Mouse (Mus musculus): ENCODE measurements at regions not wholly inside any gene's neighbourhood (a gene's known extent, or its start where the extent isn't known, plus 50 kb on each side); places are given as distances from the start of the nearest gene placed in this dataset.

- Histone ChIP-seq H3K4me1 (0 out of 2 replicates have a peak, but pooled peaks cover 5% of the 10 kb centered on the region), H3K36me3 (no peaks in the 10 kb centered on the region), H3K4me3 (no peak overlapping the region), H3K27ac (replicated peaks) (no peak overlapping the region), H3K4me2 (no peak overlapping the region), H3K9ac (no peak overlapping the region), H3K9me3 (no peaks in the 10 kb centered on the region), H3K27me3 (replicated peaks) (no peaks in the 10 kb centered on the region)
- no peak for ATAC-seq (ENCODE audit: extremely low read depth, insufficient number of reproducible peaks, low FRiP score, low TSS enrichment)
Observed at GRCm38 (mm10) chr11:111331592-111331991, 265.6 kb downstream of the Kcnj2 start.

GRCm38 (mm10) chr11:111333021-111333420, 267.1 kb downstream of the Kcnj2 start:
- no peaks in the 10 kb centered on the region for H3K4me1 ChIP-seq
- no peak overlapping the region for H3K4me2 ChIP-seq
- WGBS = 78% methylated on average over 3 of the region's 3 CpGs
- no peak overlapping the region for H3K4me3 ChIP-seq
- H3K9me3 ChIP-seq = no peaks in the 10 kb centered on the region
- no peaks in the 10 kb centered on the region for H3K27me3 ChIP-seq (replicated peaks)
- no peak for ATAC-seq (ENCODE audit: extremely low read depth, insufficient number of reproducible peaks, low FRiP score, low TSS enrichment)
- H3K27ac ChIP-seq (replicated peaks) = no peak overlapping the region
- no peaks in the 10 kb centered on the region for H3K36me3 ChIP-seq
- H3K9ac ChIP-seq = no peak overlapping the region

GRCm38 (mm10) chr11:111347562-111347961, 281.6 kb downstream of the Kcnj2 start:
- Histone ChIP-seq H3K27me3 (replicated peaks) (no peaks in the 10 kb centered on the region), H3K9ac (no peak overlapping the region), H3K36me3 (no peaks in the 10 kb centered on the region), H3K27ac (replicated peaks) (no peak overlapping the region), H3K4me1 (no peaks in the 10 kb centered on the region), H3K4me2 (no peak overlapping the region), H3K4me3 (no peak overlapping the region), H3K9me3 (no peaks in the 10 kb centered on the region)
- 58% methylated on average over 1 of the region's 1 CpGs for WGBS
- no peak for ATAC-seq (ENCODE audit: extremely low read depth, insufficient number of reproducible peaks, low FRiP score, low TSS enrichment)

GRCm38 (mm10) chr11:111350028-111350427, 284.1 kb downstream of the Kcnj2 start:
- no peaks in the 10 kb centered on the region for H3K9me3 ChIP-seq
- H3K27me3 ChIP-seq (replicated peaks) = no peaks in the 10 kb centered on the region
- no peak overlapping the region for H3K9ac ChIP-seq
- H3K4me2 ChIP-seq = no peak overlapping the region
- no peaks in the 10 kb centered on the region for H3K36me3 ChIP-seq
- H3K4me3 ChIP-seq = no peak overlapping the region
- H3K4me1 ChIP-seq = no peaks in the 10 kb centered on the region
- 63% methylated on average over 4 of the region's 4 CpGs for WGBS
- no peak overlapping the region for H3K27ac ChIP-seq (replicated peaks)
- ATAC-seq (ENCODE audit: extremely low read depth, insufficient number of reproducible peaks, low FRiP score, low TSS enrichment) = no peak

- Histone ChIP-seq H3K9ac (no peak overlapping the region), H3K27me3 (replicated peaks) (no peaks in the 10 kb centered on the region), H3K9me3 (peaks cover 3% of the 10 kb centered on the region; the same call in 1 of the 2 replicates), H3K4me3 (no peak overlapping the region), H3K36me3 (no peaks in the 10 kb centered on the region), H3K4me2 (no peak overlapping the region), H3K27ac (replicated peaks) (no peak overlapping the region), H3K4me1 (no peaks in the 10 kb centered on the region)
- WGBS = 70% methylated on average over 1 of the region's 1 CpGs
- no peak for ATAC-seq (ENCODE audit: extremely low read depth, insufficient number of reproducible peaks, low FRiP score, low TSS enrichment)
Observed at GRCm38 (mm10) chr11:111363363-111363762, 297.4 kb downstream of the Kcnj2 start.

GRCm38 (mm10) chr11:111377165-111377564, 311.2 kb downstream of the Kcnj2 start:
- ATAC-seq (ENCODE audit: extremely low read depth, insufficient number of reproducible peaks, low FRiP score, low TSS enrichment) = no peak
- Histone ChIP-seq H3K9ac (no peak overlapping the region), H3K4me3 (no peak overlapping the region), H3K27ac (replicated peaks) (no peak overlapping the region; the same call in 1 of the 2 replicates), H3K4me2 (no peak overlapping the region), H3K36me3 (no peaks in the 10 kb centered on the region), H3K9me3 (no peaks in the 10 kb centered on the region), H3K27me3 (replicated peaks) (no peaks in the 10 kb centered on the region), H3K4me1 (no peaks in the 10 kb centered on the region)
- 44% methylated on average over 4 of the region's 4 CpGs for WGBS

- Histone ChIP-seq H3K9me3 (no peaks in the 10 kb centered on the region), H3K27ac (replicated peaks) (no peak overlapping the region), H3K9ac (no peak overlapping the region), H3K36me3 (no peaks in the 10 kb centered on the region), H3K4me1 (no peaks in the 10 kb centered on the region), H3K4me3 (no peak overlapping the region), H3K27me3 (replicated peaks) (no peaks in the 10 kb centered on the region), H3K4me2 (no peak overlapping the region)
- no peak for ATAC-seq (ENCODE audit: extremely low read depth, insufficient number of reproducible peaks, low FRiP score, low TSS enrichment)
- WGBS = 68% methylated on average over 3 of the region's 3 CpGs
Observed at GRCm38 (mm10) chr11:111379842-111380241, 313.9 kb downstream of the Kcnj2 start.

GRCm38 (mm10) chr11:111398706-111399105, 332.7 kb downstream of the Kcnj2 start:
- 75% methylated on average over 1 of the region's 1 CpGs for WGBS
- no peaks in the 10 kb centered on the region for H3K27me3 ChIP-seq (replicated peaks)
- no peak overlapping the region for H3K4me3 ChIP-seq
- H3K36me3 ChIP-seq = no peaks in the 10 kb centered on the region
- H3K4me2 ChIP-seq = no peak overlapping the region
- H3K9ac ChIP-seq = no peak overlapping the region
- no peaks in the 10 kb centered on the region for H3K4me1 ChIP-seq
- ATAC-seq (ENCODE audit: extremely low read depth, insufficient number of reproducible peaks, low FRiP score, low TSS enrichment) = no peak
- H3K27ac ChIP-seq (replicated peaks) = no peak overlapping the region
- no peaks in the 10 kb centered on the region for H3K9me3 ChIP-seq

- Histone ChIP-seq H3K9me3 (no peaks in the 10 kb centered on the region), H3K4me3 (no peak overlapping the region), H3K36me3 (no peaks in the 10 kb centered on the region), H3K4me1 (no peaks in the 10 kb centered on the region), H3K27ac (replicated peaks) (no peak overlapping the region), H3K27me3 (replicated peaks) (no peaks in the 10 kb centered on the region), H3K9ac (no peak overlapping the region), H3K4me2 (no peak overlapping the region)
- no peak for ATAC-seq (ENCODE audit: extremely low read depth, insufficient number of reproducible peaks, low FRiP score, low TSS enrichment)
- 71% methylated on average over 2 of the region's 2 CpGs for WGBS
Observed at GRCm38 (mm10) chr11:111409266-111409665, 343.3 kb downstream of the Kcnj2 start.

GRCm38 (mm10) chr11:111424871-111425270, 358.9 kb downstream of the Kcnj2 start:
- Histone ChIP-seq H3K9ac (no peak overlapping the region), H3K9me3 (no peaks in the 10 kb centered on the region), H3K36me3 (no peaks in the 10 kb centered on the region), H3K27ac (replicated peaks) (no peak overlapping the region), H3K4me3 (no peak overlapping the region), H3K4me2 (no peak overlapping the region), H3K27me3 (replicated peaks) (no peaks in the 10 kb centered on the region), H3K4me1 (no peaks in the 10 kb centered on the region)
- no peak for ATAC-seq (ENCODE audit: extremely low read depth, insufficient number of reproducible peaks, low FRiP score, low TSS enrichment)
- 73% methylated on average over 4 of the region's 4 CpGs for WGBS

GRCm38 (mm10) chr11:111426715-111427114, 360.8 kb downstream of the Kcnj2 start:
- H3K36me3 ChIP-seq = no peaks in the 10 kb centered on the region
- H3K4me1 ChIP-seq = no peaks in the 10 kb centered on the region
- 44% methylated on average over 4 of the region's 4 CpGs for WGBS
- ATAC-seq (ENCODE audit: extremely low read depth, insufficient number of reproducible peaks, low FRiP score, low TSS enrichment) = no peak
- no peak overlapping the region for H3K4me2 ChIP-seq
- H3K27ac ChIP-seq (replicated peaks) = no peak overlapping the region
- no peaks in the 10 kb centered on the region for H3K9me3 ChIP-seq
- H3K4me3 ChIP-seq = no peak overlapping the region
- H3K27me3 ChIP-seq (replicated peaks) = no peaks in the 10 kb centered on the region
- H3K9ac ChIP-seq = no peak overlapping the region

GRCm38 (mm10) chr11:111442257-111442656, 376.3 kb downstream of the Kcnj2 start:
- no peak overlapping the region for H3K4me3 ChIP-seq
- H3K9ac ChIP-seq = no peak overlapping the region
- no peak overlapping the region for H3K27ac ChIP-seq (replicated peaks)
- no peaks in the 10 kb centered on the region for H3K27me3 ChIP-seq (replicated peaks)
- no peaks in the 10 kb centered on the region for H3K4me1 ChIP-seq
- no peak for ATAC-seq (ENCODE audit: extremely low read depth, insufficient number of reproducible peaks, low FRiP score, low TSS enrichment)
- H3K9me3 ChIP-seq = no peaks in the 10 kb centered on the region
- no peak overlapping the region for H3K4me2 ChIP-seq
- H3K36me3 ChIP-seq = no peaks in the 10 kb centered on the region
